Mouse (Mus musculus) forebrain, postnatal 0 days (tissue): ENCODE results near the gene Pcsk2. TPM values are rescaled to one million over a fixed set of nuclear protein-coding genes. Genes with fewer than 3 reads are reported as not detected.
A peak's percentile ranks its signal among the peaks of the same experiment; 100 is the strongest.

Experiments used
- ATAC-seq: fragments of 200-750 bp; cut with Nextera tagmentation; 2 replicates; pipeline ENCODE4 v1.8.0; 2017; ENCODE audit warnings: mild to moderate bottlenecking, moderate library complexity
- DNase-seq: peaks from one replicate; pipeline ENCODE4 v3.0.0-alpha.2; 2015
- H3K27ac ChIP-seq: fragments of 300-500 bp; sonication (generic); 2 replicates; pipeline ENCODE4 v1.5.1; 2014; ENCODE audit warnings: low read depth, mild to moderate bottlenecking, antibody characterized with exemption, low read length, moderate library complexity, mixed read lengths
- H3K27me3 ChIP-seq: fragments of 300-500 bp; sonication (generic); 2 replicates; pipeline ENCODE4 v1.6.1; 2014; ENCODE audit warnings: mild to moderate bottlenecking, low read length, mixed read lengths; ENCODE audit not compliant: insufficient read depth
- H3K36me3 ChIP-seq: fragments of 300-500 bp; sonication (generic); 2 replicates; pipeline ENCODE4 v1.6.1; 2014; ENCODE audit warnings: mild to moderate bottlenecking, moderate library complexity; ENCODE audit not compliant: insufficient read depth
- H3K4me1 ChIP-seq: fragments of 300-500 bp; sonication (generic); 2 replicates; pipeline ENCODE4 v1.6.1; 2014; ENCODE audit warnings: antibody characterized with exemption; ENCODE audit not compliant: insufficient read depth
- H3K4me2 ChIP-seq: fragments of 300-500 bp; sonication (generic); 2 replicates; pipeline ENCODE4 v1.6.1; 2014; ENCODE audit warnings: low read depth, mild to moderate bottlenecking, moderate library complexity
- H3K4me3 ChIP-seq: fragments of 300-500 bp; sonication (generic); 2 replicates; pipeline ENCODE4 v1.5.1; 2014; ENCODE audit warnings: low read depth, low read length, mixed read lengths
- H3K9ac ChIP-seq: fragments of 300-500 bp; sonication (generic); 2 replicates; pipeline ENCODE4 v1.6.1; 2014; ENCODE audit warnings: mild to moderate bottlenecking
- H3K9me3 ChIP-seq: fragments of 300-500 bp; sonication (generic); 2 replicates; pipeline ENCODE4 v1.6.1; 2016; ENCODE audit warnings: low read length
- CTCF ChIP-seq: sonication (generic); IDR thresholded peaks from 2 replicates; pipeline ENCODE4 v1.5.1; 2016; ENCODE audit warnings: antibody characterized with exemption, control low read depth, low read depth
- WGBS: fragments of 180-500 bp; shearing (Covaris S2); extraction: QIAGEN DNeasy Blood & Tissue Kit; methylation state at CpG from one replicate; pipeline ENCODE4 v1.1.7; 2014; 5-methylcytosine and 5-hydroxymethylcytosine counted together
- polyA plus RNA-seq: library from polyadenylated mRNA; unstranded; fragments of >200 nt; fragmentation: Nextera tagmentation; extraction: Ambion mirVana; gene quantifications from 2 replicates; pipeline ENCODE4 v1.2.1, GENCODE M21; 2015
- total RNA-seq: library from RNA; depleted of rRNA; stranded (reverse); fragments of >200 nt; gene quantifications from 2 replicates; pipeline ENCODE4 v1.2.3, GENCODE M21; 2014

The Pcsk2 gene
- total and polyA plus RNA-seq, 2 experiments from 2014 or later = 25.7 to 41.3 TPM

DNA sequence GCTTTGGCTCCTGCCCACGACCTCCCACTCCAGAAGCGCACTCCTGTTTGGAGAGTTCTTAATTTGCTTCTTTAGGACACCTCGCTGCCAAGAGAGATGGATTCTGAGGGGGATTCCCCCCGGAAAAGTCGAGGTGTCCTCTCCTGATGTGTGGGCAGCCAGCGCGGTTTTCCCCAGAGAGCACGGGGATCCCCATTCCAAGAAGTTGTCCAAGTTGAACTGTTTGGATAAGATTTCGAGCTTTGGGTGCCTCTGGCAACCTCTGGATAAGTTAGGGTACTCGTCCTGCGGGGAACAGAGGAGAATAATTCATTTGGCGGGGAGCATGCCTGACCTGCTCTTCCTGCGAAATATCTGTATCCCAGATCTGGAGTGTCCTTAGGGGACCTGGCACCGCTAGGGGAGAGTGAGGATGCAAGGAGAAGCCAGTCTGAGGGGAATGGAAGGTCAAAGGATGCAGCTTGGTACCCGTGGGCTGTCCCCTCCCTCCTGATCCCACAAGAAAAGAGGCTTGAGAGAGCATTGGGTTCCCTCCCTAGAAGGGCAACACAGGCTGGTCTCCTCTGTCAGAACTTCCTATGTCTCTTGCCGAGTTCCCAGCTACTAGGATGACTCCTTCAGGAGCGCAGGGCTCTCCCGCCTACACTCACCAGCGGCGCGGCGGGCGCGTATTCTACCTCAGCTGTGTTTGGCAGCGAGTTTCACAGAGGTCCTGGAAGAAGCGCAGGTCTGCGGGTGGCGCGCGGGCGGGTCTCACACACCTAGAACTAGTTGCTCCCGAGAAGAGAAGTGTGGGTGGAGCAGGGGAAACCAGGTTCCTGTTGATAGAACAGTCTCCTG is 1.5 kb downstream of the Pcsk2 start:
- Histone ChIP-seq H3K36me3 (no peaks in the 10 kb centered on the region), H3K27me3 (no peaks in the 10 kb centered on the region), H3K27ac (no peak overlapping the region), H3K4me2 (peak overlapping the region; percentile 68), H3K9ac (peak overlapping the region; percentile 68), H3K4me3 (peak overlapping the region; percentile 51), H3K9me3 (no peaks in the 10 kb centered on the region), H3K4me1 (peaks cover 3% of the 10 kb centered on the region; the same call in 1 of the 2 replicates)
- no peak for ATAC-seq
- DNase-seq = peak; percentile 48
- TF ChIP-seq CTCF = no peak
- under 1% methylated on average over 32 of the region's 32 CpGs for WGBS

DNA sequence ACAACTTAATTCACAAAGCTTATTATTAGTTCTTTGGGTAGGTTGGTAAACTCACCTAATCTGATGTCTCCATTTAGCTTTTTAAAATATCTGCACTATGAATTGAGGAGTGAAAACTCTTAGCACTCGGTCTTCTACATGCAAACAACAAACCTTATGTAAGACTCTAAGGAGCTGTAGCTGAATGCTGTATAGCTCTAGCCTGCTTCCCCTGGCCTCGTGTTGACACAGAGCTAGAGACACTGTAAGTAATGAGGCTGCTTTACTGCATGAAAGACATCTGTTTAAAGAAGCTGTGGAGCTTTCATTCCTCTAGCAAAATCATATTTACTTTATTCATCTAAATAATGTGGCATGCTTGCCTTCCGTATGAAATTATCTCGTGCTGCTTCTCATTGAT is 14.4 kb downstream of the Pcsk2 start:
- DNase-seq (no peak), ATAC-seq (peak; percentile 45; the same call in 1 of the 2 replicates)
- H3K27ac ChIP-seq = no peak overlapping the region
- H3K9ac ChIP-seq = no peak overlapping the region
- H3K27me3 ChIP-seq = no peaks in the 10 kb centered on the region
- H3K4me3 ChIP-seq = no peak overlapping the region
- no peak for TF ChIP-seq CTCF
- H3K4me1 ChIP-seq = no peaks in the 10 kb centered on the region
- no peak overlapping the region for H3K4me2 ChIP-seq
- no peaks in the 10 kb centered on the region for H3K36me3 ChIP-seq
- 52% methylated on average over 4 of the region's 4 CpGs for WGBS
- no peaks in the 10 kb centered on the region for H3K9me3 ChIP-seq

GRCm38 (mm10) chr2:143565062-143565461 is 19.1 kb downstream of the Pcsk2 start:
- no peak overlapping the region for H3K4me3 ChIP-seq
- no peak overlapping the region for H3K27ac ChIP-seq
- no peaks in the 10 kb centered on the region for H3K27me3 ChIP-seq
- ATAC-seq = no peak
- no peaks in the 10 kb centered on the region for H3K4me1 ChIP-seq
- 67% methylated on average over 2 of the region's 2 CpGs for WGBS
- H3K9ac ChIP-seq = no peak overlapping the region
- H3K9me3 ChIP-seq = no peaks in the 10 kb centered on the region
- no peaks in the 10 kb centered on the region for H3K36me3 ChIP-seq
- no peak for DNase-seq
- TF ChIP-seq CTCF = no peak
- H3K4me2 ChIP-seq = no peak overlapping the region

DNA sequence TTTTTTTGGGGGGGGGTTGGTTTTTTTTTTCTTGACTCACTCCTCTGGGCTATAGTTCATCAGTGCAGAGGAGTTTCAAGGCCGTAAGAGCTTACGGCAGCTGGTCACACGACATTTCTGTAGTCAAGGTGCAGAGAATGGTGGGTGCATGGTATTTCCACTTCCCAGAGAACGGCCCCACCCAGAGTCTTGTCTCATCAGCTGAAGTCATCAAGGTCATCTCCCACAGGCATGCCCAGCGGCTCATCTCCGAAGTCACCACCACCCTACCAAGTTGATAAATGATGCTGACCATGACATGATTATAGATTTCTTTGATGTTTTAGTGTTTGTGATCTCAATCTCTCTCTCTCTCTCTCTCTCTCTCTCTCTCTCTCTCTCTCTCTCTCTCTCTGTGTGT is 20.0 kb downstream of the Pcsk2 start:
- no peak overlapping the region for H3K9ac ChIP-seq
- H3K4me2 ChIP-seq = no peak overlapping the region
- no peaks in the 10 kb centered on the region for H3K36me3 ChIP-seq
- no peak overlapping the region for H3K27ac ChIP-seq
- DNase-seq (no peak), ATAC-seq (no peak)
- H3K4me3 ChIP-seq = no peak overlapping the region
- H3K9me3 ChIP-seq = no peaks in the 10 kb centered on the region
- no peak for TF ChIP-seq CTCF
- no peaks in the 10 kb centered on the region for H3K4me1 ChIP-seq
- no peaks in the 10 kb centered on the region for H3K27me3 ChIP-seq
- 96% methylated on average over 6 of the region's 6 CpGs for WGBS

- H3K4me2 ChIP-seq = no peak overlapping the region
- H3K27me3 ChIP-seq = no peaks in the 10 kb centered on the region
- no peak overlapping the region for H3K9ac ChIP-seq
- no peak overlapping the region for H3K27ac ChIP-seq
- no peak for TF ChIP-seq CTCF
- no peaks in the 10 kb centered on the region for H3K9me3 ChIP-seq
- DNase-seq = no peak
- no peaks in the 10 kb centered on the region for H3K4me1 ChIP-seq
- no peak for ATAC-seq
- no peak overlapping the region for H3K4me3 ChIP-seq
- WGBS = 85% methylated on average over 6 of the region's 6 CpGs
- H3K36me3 ChIP-seq = no peaks in the 10 kb centered on the region
Measured at GRCm38 (mm10) chr2:143585341-143585740, 39.4 kb downstream of the Pcsk2 start.

GRCm38 (mm10) chr2:143590398-143590797 is 44.4 kb downstream of the Pcsk2 start:
- ATAC-seq = no peak
- 96% methylated on average over 2 of the region's 2 CpGs for WGBS

GRCm38 (mm10) chr2:143603071-143603470 is 57.1 kb downstream of the Pcsk2 start:
- no peak for TF ChIP-seq CTCF
- ATAC-seq (no peak), DNase-seq (no peak)
- no peak overlapping the region for H3K4me3 ChIP-seq
- H3K27me3 ChIP-seq = no peaks in the 10 kb centered on the region
- no peaks in the 10 kb centered on the region for H3K4me1 ChIP-seq
- H3K27ac ChIP-seq = no peak overlapping the region
- H3K9ac ChIP-seq = no peak overlapping the region
- H3K4me2 ChIP-seq = no peak overlapping the region
- WGBS = 39% methylated on average over 3 of the region's 3 CpGs
- no peaks in the 10 kb centered on the region for H3K36me3 ChIP-seq
- H3K9me3 ChIP-seq = no peaks in the 10 kb centered on the region

More at GRCm38 (mm10) chr2:143590398-143590797, 44.4 kb downstream of the Pcsk2 start:
- no peak for TF ChIP-seq CTCF
- Histone ChIP-seq H3K4me2 (no peak overlapping the region), H3K36me3 (no peaks in the 10 kb centered on the region), H3K4me3 (no peak overlapping the region), H3K27ac (no peak overlapping the region), H3K9me3 (no peaks in the 10 kb centered on the region), H3K27me3 (no peaks in the 10 kb centered on the region), H3K9ac (no peak overlapping the region), H3K4me1 (no peaks in the 10 kb centered on the region)
- no peak for DNase-seq
